Mouse (Mus musculus) bone marrow, adult 2 months (tissue): ENCODE data around the gene Tnip2.

ENCODE experiments used
- CTCF ChIP-seq: fragments of 200-500 bp; IDR thresholded peaks from 2 replicates; pipeline ENCODE4 v1.5.1; 2011; ENCODE audit warnings: low read length, control low read depth; ENCODE audit not compliant: control insufficient read depth, insufficient read depth
- POLR2A ChIP-seq: fragments of 200-500 bp; IDR thresholded peaks from 2 replicates; pipeline ENCODE4 v1.6.1; 2011; ENCODE audit warnings: low read depth, mild to moderate bottlenecking, control low read depth, low read length, borderline replicate concordance; ENCODE audit not compliant: control insufficient read depth

GRCm38 (mm10) chr5:34488741-34489417, 24.9 kb downstream of the Tnip2 start:
- TF ChIP-seq CTCF (no peak), POLR2A (no peak)
